Mouse (Mus musculus) liver, embryonic 14.5 days (tissue): Measurements from ENCODE around the gene Dhrs3.
A peak's percentile ranks its signal among the peaks of the same experiment; 100 is the strongest.

Source experiments
- CTCF ChIP-seq: IDR thresholded peaks from 2 replicates; pipeline ENCODE4 v1.5.1; 2016; ENCODE audit warnings: antibody characterized with exemption, low read depth, control low read depth
- EP300 ChIP-seq: IDR thresholded peaks from 2 replicates; pipeline ENCODE4 v1.6.1; 2016; ENCODE audit warnings: antibody characterized with exemption, low read depth

- TF ChIP-seq CTCF, result peak; percentile 54
- TF ChIP-seq EP300, result no peak
Measured at GRCm38 (mm10) chr4:144872905-144873304, 19.7 kb upstream of the Dhrs3 start.
